Mouse (Mus musculus): Measurements from ENCODE around the gene Lfng. TPM values are rescaled to one million over a fixed set of nuclear protein-coding genes. Genes with fewer than 3 reads are reported as not detected.

The Lfng gene
- total and polyA plus RNA-seq, 2 experiments from 2014 or later: 20.1 to 56.6 TPM

- no peaks in the 10 kb centered on the region for H3K36me3 ChIP-seq (ENCODE audit: insufficient read depth, low read length)
- no peak overlapping the region for H3K27ac ChIP-seq (ENCODE audit: low read depth, low read length)
- no peak overlapping the region for H3K9ac ChIP-seq (replicated peaks; ENCODE audit: low read length, poor library complexity, severe bottlenecking)
- no peak overlapping the region for H3K4me2 ChIP-seq (ENCODE audit: low read depth, low read length, poor library complexity, severe bottlenecking)
- no peak overlapping the region for H3K4me3 ChIP-seq (ENCODE audit: low read depth, low read length)
- no peaks in the 10 kb centered on the region for H3K9me3 ChIP-seq (ENCODE audit: low read length)
- no peak for ATAC-seq (ENCODE audit: low FRiP score)
- DNase-seq (ENCODE audit: low spot score): no peak
- TF ChIP-seq CTCF (IDR thresholded peaks at IDR 0.05): no peak
- no peaks in the 10 kb centered on the region for H3K4me1 ChIP-seq (ENCODE audit: insufficient read depth, low read length)
- no peaks in the 10 kb centered on the region for H3K27me3 ChIP-seq (ENCODE audit: insufficient read depth, low read length)
- WGBS: 72% methylated on average over 18 of the region's 18 CpGs
These were observed 10.1 kb upstream of the Lfng start for GRCm38 (mm10) chr5:140596927-140597588.

GRCm38 (mm10) chr5:140597787-140598186, 9.3 kb upstream of the Lfng start:
- Histone ChIP-seq H3K9ac (replicated peaks; ENCODE audit: low read length, poor library complexity, severe bottlenecking) (no peak overlapping the region), H3K4me3 (ENCODE audit: low read depth, low read length) (no peak overlapping the region), H3K27me3 (ENCODE audit: insufficient read depth, low read length) (no peaks in the 10 kb centered on the region), H3K4me2 (ENCODE audit: low read depth, low read length, poor library complexity, severe bottlenecking) (no peak overlapping the region), H3K4me1 (ENCODE audit: insufficient read depth, low read length) (no peaks in the 10 kb centered on the region), H3K9me3 (ENCODE audit: low read length) (no peaks in the 10 kb centered on the region), H3K36me3 (ENCODE audit: insufficient read depth, low read length) (no peaks in the 10 kb centered on the region), H3K27ac (ENCODE audit: low read depth, low read length) (no peak overlapping the region)
- no peak for DNase-seq (ENCODE audit: low spot score)
- WGBS: 89% methylated on average over 4 of the region's 4 CpGs
- ATAC-seq (ENCODE audit: low FRiP score): no peak
- TF ChIP-seq CTCF (IDR thresholded peaks at IDR 0.05): no peak

DNA sequence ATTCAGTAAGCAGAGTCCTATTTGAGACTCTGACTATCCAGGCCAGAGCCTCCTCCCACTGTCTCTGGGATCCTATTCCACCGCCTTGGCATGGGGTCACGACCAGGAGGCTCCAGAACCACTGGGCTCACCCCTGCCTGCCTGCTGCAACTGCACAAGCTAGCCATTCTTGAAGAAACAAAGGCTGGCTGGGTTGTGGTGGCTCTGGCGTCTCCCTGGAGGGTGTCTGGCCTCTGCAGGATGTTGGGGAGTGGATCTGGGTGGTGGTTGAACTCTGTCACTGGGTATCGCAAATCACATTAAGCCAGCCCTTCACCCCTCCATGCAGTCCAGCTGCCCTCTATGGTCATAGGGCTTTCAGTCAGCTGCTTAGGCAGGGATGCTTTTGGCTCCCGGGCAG, 7.2 kb upstream of the Lfng start:
- no peak overlapping the region for H3K4me2 ChIP-seq (ENCODE audit: low read depth, low read length, poor library complexity, severe bottlenecking)
- H3K9me3 ChIP-seq (ENCODE audit: low read length): no peaks in the 10 kb centered on the region
- H3K9ac ChIP-seq (replicated peaks; ENCODE audit: low read length, poor library complexity, severe bottlenecking): no peak overlapping the region
- 68% methylated on average over 5 of the region's 5 CpGs for WGBS
- ATAC-seq (ENCODE audit: low FRiP score): no peak
- H3K36me3 ChIP-seq (ENCODE audit: insufficient read depth, low read length): no peaks in the 10 kb centered on the region
- no peaks in the 10 kb centered on the region for H3K27me3 ChIP-seq (ENCODE audit: insufficient read depth, low read length)
- DNase-seq (ENCODE audit: low spot score): no peak
- H3K27ac ChIP-seq (ENCODE audit: low read depth, low read length): no peak overlapping the region
- TF ChIP-seq CTCF (IDR thresholded peaks at IDR 0.05): no peak
- H3K4me3 ChIP-seq (ENCODE audit: low read depth, low read length): no peak overlapping the region
- no peaks in the 10 kb centered on the region for H3K4me1 ChIP-seq (ENCODE audit: insufficient read depth, low read length)

DNA sequence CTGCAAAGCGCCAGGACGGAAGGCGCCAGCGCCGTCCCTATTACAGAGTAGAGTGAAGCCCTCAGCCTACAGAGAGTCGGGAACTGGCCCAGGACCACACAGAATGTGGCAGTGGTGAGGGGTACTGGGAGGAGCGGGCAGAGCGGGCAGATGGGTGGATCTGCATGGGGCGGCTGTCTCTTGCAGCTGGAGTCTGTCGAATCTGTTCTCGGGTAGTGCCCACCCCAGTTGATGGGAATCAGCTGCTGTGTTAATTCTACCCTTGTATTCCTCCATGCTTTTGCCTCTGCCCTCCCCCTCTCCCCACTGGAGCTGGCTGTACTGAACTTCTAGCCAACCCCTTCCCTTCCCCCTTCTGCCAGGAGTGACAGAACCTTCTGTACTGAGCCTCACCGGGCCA, 5.4 kb upstream of the Lfng start:
- H3K27me3 ChIP-seq (ENCODE audit: insufficient read depth, low read length): no peaks in the 10 kb centered on the region; the same call in 1 of the 2 replicates
- no peak overlapping the region for H3K4me3 ChIP-seq (ENCODE audit: low read depth, low read length)
- ATAC-seq (ENCODE audit: low FRiP score): peak; percentile 66; the same call in 1 of the 2 replicates
- H3K4me2 ChIP-seq (ENCODE audit: low read depth, low read length, poor library complexity, severe bottlenecking): no peak overlapping the region
- 0 out of 2 replicates have a peak, but pooled peaks cover 4% of the 10 kb centered on the region for H3K4me1 ChIP-seq (ENCODE audit: insufficient read depth, low read length)
- TF ChIP-seq CTCF (IDR thresholded peaks at IDR 0.05): no peak
- H3K9ac ChIP-seq (replicated peaks; ENCODE audit: low read length, poor library complexity, severe bottlenecking): no peak overlapping the region
- H3K27ac ChIP-seq (ENCODE audit: low read depth, low read length): no peak overlapping the region
- DNase-seq (ENCODE audit: low spot score): peak; percentile 69
- H3K36me3 ChIP-seq (ENCODE audit: insufficient read depth, low read length): no peaks in the 10 kb centered on the region
- 60% methylated on average over 12 of the region's 12 CpGs for WGBS
- no peaks in the 10 kb centered on the region for H3K9me3 ChIP-seq (ENCODE audit: low read length)

GRCm38 (mm10) chr5:140602540-140602939, 4.6 kb upstream of the Lfng start:
- Histone ChIP-seq H3K27ac (ENCODE audit: low read depth, low read length) (no peak overlapping the region), H3K4me1 (ENCODE audit: insufficient read depth, low read length) (peaks cover 4% of the 10 kb centered on the region; the same call in 1 of the 2 replicates), H3K27me3 (ENCODE audit: insufficient read depth, low read length) (peaks cover under 1% of the 10 kb centered on the region; the same call in 1 of the 2 replicates), H3K4me3 (ENCODE audit: low read depth, low read length) (no peak overlapping the region), H3K9ac (replicated peaks; ENCODE audit: low read length, poor library complexity, severe bottlenecking) (no peak overlapping the region), H3K36me3 (ENCODE audit: insufficient read depth, low read length) (no peaks in the 10 kb centered on the region), H3K4me2 (ENCODE audit: low read depth, low read length, poor library complexity, severe bottlenecking) (no peak overlapping the region), H3K9me3 (ENCODE audit: low read length) (no peaks in the 10 kb centered on the region)
- 70% methylated on average over 2 of the region's 2 CpGs for WGBS
- no peak for ATAC-seq (ENCODE audit: low FRiP score)
- TF ChIP-seq CTCF (IDR thresholded peaks at IDR 0.05): no peak
- no peak for DNase-seq (ENCODE audit: low spot score)

DNA sequence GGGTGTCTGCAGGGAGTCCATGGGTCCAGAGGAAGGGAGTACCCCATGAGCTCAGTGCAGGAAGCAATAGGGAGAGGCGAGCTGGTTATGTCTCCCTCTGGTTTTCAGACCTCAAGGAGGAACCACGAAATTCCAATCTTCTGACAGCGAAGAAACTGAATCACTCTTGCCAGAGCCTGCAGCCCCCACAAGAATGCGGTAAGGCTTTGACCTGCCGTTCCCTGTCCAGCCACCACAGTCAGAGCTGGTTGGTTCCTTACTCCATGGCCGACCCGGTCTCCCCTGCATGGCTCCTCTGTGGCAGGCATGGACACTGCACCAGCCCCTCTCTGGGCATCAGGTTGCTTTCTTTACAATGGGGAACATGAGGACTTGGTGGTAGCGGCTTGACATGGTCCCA, 2.7 kb upstream of the Lfng start:
- no peak overlapping the region for H3K4me3 ChIP-seq (ENCODE audit: low read depth, low read length)
- H3K36me3 ChIP-seq (ENCODE audit: insufficient read depth, low read length): no peaks in the 10 kb centered on the region
- no peaks in the 10 kb centered on the region for H3K9me3 ChIP-seq (ENCODE audit: low read length)
- H3K9ac ChIP-seq (replicated peaks; ENCODE audit: low read length, poor library complexity, severe bottlenecking): no peak overlapping the region
- no peak overlapping the region for H3K4me2 ChIP-seq (ENCODE audit: low read depth, low read length, poor library complexity, severe bottlenecking)
- ATAC-seq (ENCODE audit: low FRiP score) (no peak), DNase-seq (ENCODE audit: low spot score) (no peak)
- H3K27ac ChIP-seq (ENCODE audit: low read depth, low read length): no peak overlapping the region
- H3K4me1 ChIP-seq (ENCODE audit: insufficient read depth, low read length): peaks cover 4% of the 10 kb centered on the region; the same call in 1 of the 2 replicates
- 76% methylated on average over 8 of the region's 8 CpGs for WGBS
- TF ChIP-seq CTCF (IDR thresholded peaks at IDR 0.05): no peak
- peaks cover 18% of the 10 kb centered on the region for H3K27me3 ChIP-seq (ENCODE audit: insufficient read depth, low read length)

Data from midbrain, postnatal 0 days (tissue).